In genomic region chr19:25285756-25286538, GRCm38 (mm10) we compare ENCODE assay signal across 8 mouse cellular contexts. TPM values are rescaled to one million over a fixed set of nuclear protein-coding genes. Genes with fewer than 3 reads are reported as not detected.
DNase-seq lines count a peak whose midpoint lies in the region; ATAC-seq and TF ChIP-seq lines count a peak whose summit lies in the region.

No protein-coding gene starts in this region.

- TF ChIP-seq EP300 in stomach, postnatal 0 days (optimal IDR thresholded peaks at IDR 0.05) = no peak

- intact Hi-C loops in left cerebral cortex, postnatal 25 days (cut with DNase I) = no loop called here

- no peak for DNase-seq in stomach, postnatal 0 days (ENCODE audit: low spot score)
- DNase-seq in cerebellum, postnatal 25 days = peak; percentile 58 to 76
- peak; percentile 77 for DNase-seq in kidney, adult 11 months
- DNase-seq in left cerebral cortex, postnatal 25 days (ENCODE audit: low spot score in 2 of 2) = peak; percentile 31 to 47
- DNase-seq in thymus, postnatal 10 days (ENCODE audit: low spot score in 2 of 2) = no peak
- no peak for DNase-seq in embryo, embryonic 9.5 days (ENCODE audit: extremely low spot score)

- no peak overlapping the region for H3K4me3 ChIP-seq in stomach, embryonic 14.5 days (ENCODE audit: low read depth, low read length)
- no peak overlapping the region for H3K4me3 ChIP-seq in stomach, postnatal 0 days (ENCODE audit: low read depth, low read length)
- H3K4me3 ChIP-seq in intestine, embryonic 15.5 days (replicated peaks) = no peak overlapping the region

- H3K4me1 ChIP-seq in stomach, embryonic 14.5 days (ENCODE audit: control insufficient read depth, insufficient read depth, low read length) = no peaks in the 10 kb centered on the region
- no peaks in the 10 kb centered on the region; the same call in 1 of the 2 replicates for H3K4me1 ChIP-seq in stomach, postnatal 0 days (replicated peaks; ENCODE audit: control insufficient read depth, insufficient read depth)
- no peaks in the 10 kb centered on the region for H3K4me1 ChIP-seq in intestine, embryonic 15.5 days (replicated peaks)

- WGBS in stomach, embryonic 14.5 days = 32% methylated on average over 5 of the region's 5 CpGs
- WGBS in stomach, postnatal 0 days = 25% methylated on average over 5 of the region's 5 CpGs
- WGBS in intestine, embryonic 15.5 days = 52% methylated on average over 5 of the region's 5 CpGs

- no peak overlapping the region for H3K4me2 ChIP-seq in stomach, embryonic 14.5 days (replicated peaks; ENCODE audit: low read depth, low read length)
- no peak overlapping the region for H3K4me2 ChIP-seq in stomach, postnatal 0 days (replicated peaks; ENCODE audit: low read depth)
- no peak overlapping the region for H3K4me2 ChIP-seq in intestine, embryonic 15.5 days (replicated peaks)

- H3K9me3 ChIP-seq in stomach, embryonic 14.5 days (ENCODE audit: control insufficient read depth, low read depth, low read length) = no peaks in the 10 kb centered on the region
- no peaks in the 10 kb centered on the region for H3K9me3 ChIP-seq in stomach, postnatal 0 days (ENCODE audit: control insufficient read depth, low read length)
- H3K9me3 ChIP-seq in intestine, embryonic 15.5 days = no peaks in the 10 kb centered on the region

- H3K36me3 ChIP-seq in stomach, embryonic 14.5 days (ENCODE audit: control insufficient read depth, insufficient read depth, low read length) = no peaks in the 10 kb centered on the region
- H3K36me3 ChIP-seq in stomach, postnatal 0 days (ENCODE audit: control insufficient read depth, insufficient read depth, low read length) = no peaks in the 10 kb centered on the region
- no peaks in the 10 kb centered on the region for H3K36me3 ChIP-seq in intestine, embryonic 15.5 days

- H3K9ac ChIP-seq in stomach, embryonic 14.5 days (replicated peaks; ENCODE audit: low read depth, low read length) = no peak overlapping the region
- H3K9ac ChIP-seq in stomach, postnatal 0 days (ENCODE audit: low read length) = no peak overlapping the region
- no peak overlapping the region for H3K9ac ChIP-seq in intestine, embryonic 15.5 days

- H3K27me3 ChIP-seq in stomach, embryonic 14.5 days (ENCODE audit: control insufficient read depth, insufficient read depth, low read length) = no peaks in the 10 kb centered on the region
- no peaks in the 10 kb centered on the region for H3K27me3 ChIP-seq in stomach, postnatal 0 days (ENCODE audit: control insufficient read depth, insufficient read depth, low read length)
- H3K27me3 ChIP-seq in intestine, embryonic 15.5 days (replicated peaks) = no peaks in the 10 kb centered on the region

- ATAC-seq in stomach, embryonic 14.5 days (ENCODE audit: insufficient number of reproducible peaks, insufficient read depth, low FRiP score, low read depth) = 0 out of 2 replicates have a peak, but pooled peaks have one; percentile 18
- ATAC-seq in stomach, postnatal 0 days (ENCODE audit: low FRiP score, low TSS enrichment) = no peak
- ATAC-seq in intestine, embryonic 15.5 days = no peak

- no peak overlapping the region for H3K27ac ChIP-seq in stomach, embryonic 14.5 days (ENCODE audit: low read length)
- no peak overlapping the region for H3K27ac ChIP-seq in stomach, postnatal 0 days (replicated peaks)
- no peak overlapping the region for H3K27ac ChIP-seq in intestine, embryonic 15.5 days

- no peak for TF ChIP-seq CTCF in stomach, postnatal 0 days (IDR thresholded peaks at IDR 0.05; ENCODE audit: low read depth)

RNA-seq across cellular contexts. Expression of gene Kank1, which starts 49.2 kb away (rescaled TPM):
- 21.8 and 24.7 TPM in 2 replicates for polyA plus RNA-seq in stomach, embryonic 14.5 days (2014; fragmentation: Nextera tagmentation; extraction: Ambion mirVana)
- 24.5 and 27.4 TPM in 2 replicates for polyA plus RNA-seq in stomach, postnatal 0 days (2015; fragmentation: Nextera tagmentation; extraction: Ambion mirVana)
- total RNA-seq in left cerebral cortex, postnatal 25 days (2021) = 10 to 100 TPM; 18.7 to 18.9 TPM
- 17.0 and 18.8 TPM in 2 replicates for polyA plus RNA-seq in intestine, embryonic 15.5 days (2015; fragmentation: Nextera tagmentation; extraction: Ambion mirVana)

Comparison
In these comparisons a context has a peak if more than half of its experiments do, and no peak if none do; other contexts are left out.
1. DNase-seq: peak in cerebellum, postnatal 25 days (2 of 2), kidney, adult 11 months (single experiment) and left cerebral cortex, postnatal 25 days (2 of 2); none in stomach, postnatal 0 days (single experiment), thymus, postnatal 10 days (0 of 2) and embryo, embryonic 9.5 days (single experiment).